ENCODE assay signal across 9 mouse cellular contexts in genomic region chr11:116745457-116745856, GRCm38 (mm10). TPM values are rescaled to one million over a fixed set of nuclear protein-coding genes. Genes with fewer than 3 reads are reported as not detected.
"Had no signal": no experiment of that assay in that cellular context is flagged by ENCODE, and none has a peak within 500 bp of the region (broad histone marks: within the 10 kb centered on the region; RNA-seq: fewer than 3 reads in every experiment).

No protein-coding gene starts in this region.

RNA-seq across cellular contexts. Expression of gene St6galnac1, which starts 29.9 kb away (rescaled TPM):
- polyA plus RNA-seq: neural tube, embryonic 13.5 days; neural tube, embryonic 14.5 days; neural tube, embryonic 15.5 days; stomach, embryonic 14.5 days; stomach, embryonic 15.5 days; stomach, embryonic 16.5 days; stomach, postnatal 0 days; thymus, postnatal 0 days; urinary bladder, adult 2 months had no signal
